Mouse (Mus musculus): ENCODE data around the gene Ttc16. TPM values are rescaled to one million over a fixed set of nuclear protein-coding genes. Genes with fewer than 3 reads are reported as not detected.

Ttc16 gene
- polyA plus RNA-seq, 1 experiment = 0.21 TPM

DNA sequence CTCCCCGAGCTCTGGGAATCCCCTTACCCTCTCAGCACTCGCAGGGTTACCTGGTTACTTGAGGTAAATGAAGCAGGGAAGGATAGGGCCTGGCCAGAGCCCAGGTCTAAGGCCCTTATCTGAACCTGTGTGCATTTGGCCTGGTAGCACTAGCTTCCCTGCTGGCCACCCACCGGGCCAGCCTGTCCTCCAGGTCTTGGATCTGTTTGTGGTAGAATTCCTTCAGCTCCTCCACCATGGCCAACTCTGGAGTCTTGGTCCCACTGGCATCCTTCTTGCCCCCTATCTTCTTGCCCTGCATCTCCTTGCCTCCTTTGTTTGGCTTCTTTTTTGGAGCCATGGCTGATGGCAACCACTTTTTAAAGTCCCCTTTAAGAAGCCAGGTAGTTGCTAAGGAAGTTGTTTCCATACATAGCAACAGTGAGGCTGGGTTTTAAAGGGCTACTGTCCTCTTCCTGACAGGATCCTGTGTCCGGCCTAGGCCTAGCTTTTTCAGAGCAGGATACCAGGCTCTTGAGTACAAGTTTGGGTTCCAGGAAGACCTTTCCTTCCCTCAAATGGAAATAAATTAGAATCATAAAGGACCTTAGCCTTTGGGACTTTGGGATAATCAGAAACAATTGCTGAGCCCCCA is 8.7 kb upstream of the Ttc16 start, which contains the start of gene Cfap157:
Cfap157 (minus strand) TSS at position 381 of the 634 bp plus-strand sequence.
- no peak within 1 kb of the TSS for H3K4me3 ChIP-seq (ENCODE audit: extremely low read depth, insufficient read depth, insufficient read length)
- WGBS = 79% methylated on average over 4 of the region's 4 CpGs
- TF ChIP-seq POLR2A (IDR thresholded peaks at IDR 0.05; ENCODE audit: low read depth, low read length) = no peak
- no peak for TF ChIP-seq CTCF (IDR thresholded peaks at IDR 0.05; ENCODE audit: extremely low read depth, insufficient read depth, insufficient read length, insufficient replicate concordance)
- no peak for DNase-seq (ENCODE audit: low read depth in 1 of 2, low spot score in 2 of 2)
- H3K27me3 ChIP-seq (ENCODE audit: control insufficient read depth, insufficient read depth, low read length) = no peaks in the 10 kb centered on the region
- no peak within 1 kb of the TSS for H3K27ac ChIP-seq (ENCODE audit: insufficient read depth, low read length)
- H3K36me3 ChIP-seq (ENCODE audit: control insufficient read depth, insufficient read depth, low read length) = no peaks in the 10 kb centered on the region
- no peaks in the 10 kb centered on the region; the same call in 1 of the 2 replicates for H3K4me1 ChIP-seq (ENCODE audit: control insufficient read depth, insufficient read depth, insufficient read length)

DNA sequence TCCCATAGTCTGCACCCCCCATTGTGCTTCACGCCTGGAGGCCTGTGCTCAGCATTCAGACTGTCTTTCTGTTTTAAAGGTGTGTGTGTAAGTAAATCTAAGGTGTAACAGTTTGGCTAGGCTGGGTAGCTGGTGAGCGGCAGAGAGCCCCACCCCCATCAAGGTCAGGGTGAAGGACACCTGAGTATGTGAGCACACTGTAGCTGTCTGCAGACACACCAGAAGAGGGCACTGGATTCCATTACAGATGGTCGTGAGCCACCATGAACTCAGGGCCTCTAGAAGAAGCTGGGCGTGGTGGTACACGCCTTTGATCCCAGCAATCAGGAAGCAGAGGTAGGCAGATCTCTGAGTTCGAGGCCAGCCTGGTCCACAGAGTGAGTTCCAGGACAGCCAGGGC is 6.3 kb upstream of the Ttc16 start:
- 83% methylated on average over 6 of the region's 6 CpGs for WGBS
- DNase-seq (ENCODE audit: low read depth in 1 of 2, low spot score in 2 of 2) = no peak
- Histone ChIP-seq H3K4me1 (ENCODE audit: control insufficient read depth, insufficient read depth, insufficient read length) (no peaks in the 10 kb centered on the region; the same call in 1 of the 2 replicates), H3K4me3 (ENCODE audit: extremely low read depth, insufficient read depth, insufficient read length) (no peak overlapping the region), H3K27me3 (ENCODE audit: control insufficient read depth, insufficient read depth, low read length) (no peaks in the 10 kb centered on the region), H3K36me3 (ENCODE audit: control insufficient read depth, insufficient read depth, low read length) (no peaks in the 10 kb centered on the region), H3K27ac (ENCODE audit: insufficient read depth, low read length) (no peak overlapping the region)
- TF ChIP-seq CTCF (IDR thresholded peaks at IDR 0.05; ENCODE audit: extremely low read depth, insufficient read depth, insufficient read length, insufficient replicate concordance) = no peak
- no peak for TF ChIP-seq POLR2A (IDR thresholded peaks at IDR 0.05; ENCODE audit: low read depth, low read length)

DNA sequence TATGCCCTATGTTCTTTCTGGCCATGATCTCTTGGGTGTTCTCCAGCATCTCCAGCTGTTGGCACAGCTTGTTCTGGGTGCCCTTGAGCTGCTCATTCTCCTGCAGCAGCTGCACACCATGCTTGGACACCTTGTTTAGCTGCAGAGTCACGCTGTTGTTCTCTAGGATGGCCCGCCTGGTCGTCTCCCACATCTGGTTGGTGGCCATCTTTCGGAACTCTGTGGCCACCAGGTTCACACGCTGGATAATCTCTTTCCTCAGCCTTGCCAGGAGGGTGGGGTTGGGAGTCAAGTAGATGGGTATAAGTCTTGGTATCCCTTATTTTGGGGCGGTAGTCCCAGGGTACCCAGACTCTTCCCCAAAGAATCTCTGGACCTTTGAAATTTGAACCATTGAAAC is 4.3 kb upstream of the Ttc16 start:
- Histone ChIP-seq H3K36me3 (ENCODE audit: control insufficient read depth, insufficient read depth, low read length) (no peaks in the 10 kb centered on the region), H3K4me3 (ENCODE audit: extremely low read depth, insufficient read depth, insufficient read length) (no peak overlapping the region), H3K4me1 (ENCODE audit: control insufficient read depth, insufficient read depth, insufficient read length) (peaks cover 5% of the 10 kb centered on the region), H3K27me3 (ENCODE audit: control insufficient read depth, insufficient read depth, low read length) (no peaks in the 10 kb centered on the region), H3K27ac (ENCODE audit: insufficient read depth, low read length) (no peak overlapping the region)
- DNase-seq (ENCODE audit: low read depth in 1 of 2, low spot score in 2 of 2) = no peak
- WGBS = 91% methylated on average over 6 of the region's 6 CpGs
- no peak for TF ChIP-seq CTCF (IDR thresholded peaks at IDR 0.05; ENCODE audit: extremely low read depth, insufficient read depth, insufficient read length, insufficient replicate concordance)
- TF ChIP-seq POLR2A (IDR thresholded peaks at IDR 0.05; ENCODE audit: low read depth, low read length) = no peak

DNA sequence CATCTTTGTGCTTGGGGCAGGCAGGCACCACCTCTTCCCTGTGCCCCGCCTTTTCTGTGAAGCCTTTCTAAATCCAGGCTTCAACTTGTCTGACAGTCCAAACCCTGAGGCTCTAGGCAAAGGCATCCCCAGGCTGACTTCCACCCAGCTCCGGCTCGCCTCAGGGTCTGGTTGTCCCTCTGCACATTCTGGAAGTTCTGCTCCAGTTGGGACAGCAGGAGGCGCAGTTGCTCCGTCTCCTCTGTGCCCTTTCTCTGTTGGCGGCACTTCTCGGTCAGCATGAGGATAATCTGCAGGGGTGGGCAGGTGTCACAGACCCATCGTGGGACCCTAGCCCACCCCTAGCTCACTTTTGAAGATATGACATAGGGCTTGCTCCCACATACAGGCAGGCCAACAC is 3.7 kb upstream of the Ttc16 start:
- Histone ChIP-seq H3K27ac (ENCODE audit: insufficient read depth, low read length) (no peak overlapping the region), H3K4me1 (ENCODE audit: control insufficient read depth, insufficient read depth, insufficient read length) (peaks cover 5% of the 10 kb centered on the region), H3K27me3 (ENCODE audit: control insufficient read depth, insufficient read depth, low read length) (no peaks in the 10 kb centered on the region), H3K4me3 (ENCODE audit: extremely low read depth, insufficient read depth, insufficient read length) (no peak overlapping the region), H3K36me3 (ENCODE audit: control insufficient read depth, insufficient read depth, low read length) (no peaks in the 10 kb centered on the region)
- TF ChIP-seq POLR2A (IDR thresholded peaks at IDR 0.05; ENCODE audit: low read depth, low read length) (no peak), CTCF (IDR thresholded peaks at IDR 0.05; ENCODE audit: extremely low read depth, insufficient read depth, insufficient read length, insufficient replicate concordance) (peak; percentile 68; the same call in 1 of the 2 replicates)
- WGBS = 27% methylated on average over 8 of the region's 8 CpGs
- DNase-seq (ENCODE audit: low read depth in 1 of 2, low spot score in 2 of 2) = peak in 1 of 2 experiments; percentile 45

DNA sequence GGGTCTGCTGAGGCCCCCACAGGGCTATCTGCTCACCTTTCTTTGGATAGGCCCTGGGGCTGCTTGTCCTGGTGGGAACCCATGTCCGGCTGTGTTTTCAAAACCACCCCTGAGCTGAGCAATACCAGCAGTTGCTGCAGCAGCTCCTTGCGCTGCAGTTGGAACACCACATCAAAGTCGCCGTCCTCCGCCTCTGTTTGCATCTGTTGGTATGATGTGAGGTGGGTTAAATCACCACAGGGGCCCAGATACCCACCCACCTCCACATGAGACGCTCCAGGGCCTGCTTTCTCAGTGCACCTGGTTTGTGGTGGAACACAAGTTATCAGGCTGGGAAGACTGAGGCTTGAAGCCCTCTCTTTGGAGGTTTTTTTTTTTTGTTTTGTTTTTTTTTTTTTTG is 2.6 kb upstream of the Ttc16 start:
- Histone ChIP-seq H3K4me3 (ENCODE audit: extremely low read depth, insufficient read depth, insufficient read length) (no peak overlapping the region), H3K27ac (ENCODE audit: insufficient read depth, low read length) (no peak overlapping the region), H3K4me1 (ENCODE audit: control insufficient read depth, insufficient read depth, insufficient read length) (peaks cover 5% of the 10 kb centered on the region), H3K36me3 (ENCODE audit: control insufficient read depth, insufficient read depth, low read length) (no peaks in the 10 kb centered on the region), H3K27me3 (ENCODE audit: control insufficient read depth, insufficient read depth, low read length) (no peaks in the 10 kb centered on the region)
- no peak for DNase-seq (ENCODE audit: low read depth in 1 of 2, low spot score in 2 of 2)
- 77% methylated on average over 6 of the region's 6 CpGs for WGBS
- TF ChIP-seq CTCF (IDR thresholded peaks at IDR 0.05; ENCODE audit: extremely low read depth, insufficient read depth, insufficient read length, insufficient replicate concordance) = no peak
- TF ChIP-seq POLR2A (IDR thresholded peaks at IDR 0.05; ENCODE audit: low read depth, low read length) = no peak

DNA sequence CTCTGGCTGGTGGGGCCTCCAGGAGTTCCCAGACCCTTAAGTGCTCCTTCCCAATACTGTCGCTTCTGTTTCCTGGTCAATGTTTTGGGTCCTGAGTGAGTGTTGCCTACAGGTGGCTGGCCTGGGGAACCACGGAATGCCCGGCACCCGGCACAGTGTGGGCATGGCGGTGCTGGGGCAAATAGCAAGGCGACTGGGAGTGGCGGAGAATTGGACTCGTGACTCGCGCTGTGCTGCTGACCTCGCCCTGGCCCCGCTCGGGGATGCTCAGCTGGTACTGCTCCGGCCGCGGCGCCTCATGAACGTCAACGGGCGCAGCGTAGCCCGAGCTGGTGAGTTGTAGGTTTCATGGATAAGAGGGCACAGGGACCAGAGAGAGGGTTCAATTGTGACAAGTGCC is 759 bp upstream of the Ttc16 start:
- DNase-seq (ENCODE audit: low read depth in 1 of 2, low spot score in 2 of 2) = no peak
- Histone ChIP-seq H3K4me1 (ENCODE audit: control insufficient read depth, insufficient read depth, insufficient read length) (peaks cover 5% of the 10 kb centered on the region), H3K36me3 (ENCODE audit: control insufficient read depth, insufficient read depth, low read length) (no peaks in the 10 kb centered on the region), H3K27me3 (ENCODE audit: control insufficient read depth, insufficient read depth, low read length) (no peaks in the 10 kb centered on the region), H3K4me3 (ENCODE audit: extremely low read depth, insufficient read depth, insufficient read length) (peak overlapping the region; percentile 16; the same call in 1 of the 2 replicates), H3K27ac (ENCODE audit: insufficient read depth, low read length) (no peak overlapping the region)
- whole genome bisulfite sequencing = 36% methylated on average over 22 of the region's 22 CpGs
- TF ChIP-seq CTCF (IDR thresholded peaks at IDR 0.05; ENCODE audit: extremely low read depth, insufficient read depth, insufficient read length, insufficient replicate concordance) = no peak
- TF ChIP-seq POLR2A (IDR thresholded peaks at IDR 0.05; ENCODE audit: low read depth, low read length) = no peak

DNA sequence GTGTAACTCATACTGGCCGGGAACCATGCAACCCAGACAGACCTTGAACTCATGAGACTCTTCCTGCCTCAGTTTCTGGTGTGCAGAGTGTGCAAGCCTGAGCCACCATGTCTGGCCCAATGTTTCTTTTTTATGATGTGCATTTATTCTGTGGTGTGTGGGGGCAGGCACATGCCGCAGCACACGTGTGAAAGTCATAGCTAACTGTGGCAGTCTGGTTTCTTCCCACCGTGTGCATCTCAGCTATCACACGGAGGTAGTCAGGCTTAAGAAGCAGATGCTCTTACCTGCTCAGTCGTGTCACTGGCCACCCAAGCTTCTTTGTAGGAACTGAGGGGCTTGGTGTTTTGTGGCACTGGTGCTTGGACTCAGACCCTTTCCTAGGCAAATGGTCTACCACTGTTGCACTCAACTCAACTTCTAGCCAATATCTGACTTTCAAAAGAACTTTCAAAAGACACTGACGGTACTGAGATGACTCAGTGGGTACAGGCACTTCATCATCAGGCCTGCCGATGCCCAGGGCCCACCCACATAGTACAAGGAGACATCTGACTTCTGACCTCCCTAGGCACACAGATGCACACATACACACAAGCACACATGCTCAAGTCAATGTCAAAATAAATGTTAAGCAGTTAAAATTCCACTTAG is 2.7 kb downstream of the Ttc16 start:
- Histone ChIP-seq H3K36me3 (ENCODE audit: control insufficient read depth, insufficient read depth, low read length) (no peaks in the 10 kb centered on the region), H3K27me3 (ENCODE audit: control insufficient read depth, insufficient read depth, low read length) (no peaks in the 10 kb centered on the region), H3K4me1 (ENCODE audit: control insufficient read depth, insufficient read depth, insufficient read length) (peaks cover 5% of the 10 kb centered on the region), H3K4me3 (ENCODE audit: extremely low read depth, insufficient read depth, insufficient read length) (no peak overlapping the region), H3K27ac (ENCODE audit: insufficient read depth, low read length) (no peak overlapping the region)
- WGBS = 87% methylated on average over 8 of the region's 8 CpGs
- no peak for DNase-seq (ENCODE audit: low read depth in 1 of 2, low spot score in 2 of 2)
- no peak for TF ChIP-seq POLR2A (IDR thresholded peaks at IDR 0.05; ENCODE audit: low read depth, low read length)
- TF ChIP-seq CTCF (IDR thresholded peaks at IDR 0.05; ENCODE audit: extremely low read depth, insufficient read depth, insufficient read length, insufficient replicate concordance) = no peak

Data from spleen, adult 2 months (tissue).